Mouse (Mus musculus): Measurements from ENCODE around the gene Gm20388. TPM values are rescaled to one million over a fixed set of nuclear protein-coding genes. Genes with fewer than 3 reads are reported as not detected.
A peak's percentile ranks its signal among the peaks of the same experiment; 100 is the strongest.

Gene Gm20388
- total and polyA plus RNA-seq, 3 experiments, result 0.02 to 0.05 TPM; not detected in 1

- no peak for DNase-seq (ENCODE audit: low spot score)
- peaks cover 29% of the 10 kb centered on the region for H3K36me3 ChIP-seq (replicated peaks)
- TF ChIP-seq GATA2 (IDR thresholded peaks at IDR 0.05; ENCODE audit: borderline replicate concordance, low read depth, low read length) (no peak), TAL1 (conservative IDR thresholded peaks at IDR 0.05; ENCODE audit: low read depth, low read length) (no peak), GATA1 (IDR thresholded peaks at IDR 0.05; ENCODE audit: borderline replicate concordance, low read length) (no peak), POLR2AphosphoS5 (IDR thresholded peaks at IDR 0.05; ENCODE audit: insufficient replicate concordance, low read depth, low read length) (no peak), CTCF (IDR thresholded peaks at IDR 0.05; ENCODE audit: low read depth, low read length) (no peak)
Measured at GRCm38 (mm10) chr8:120589921-120590320, 679.3 kb downstream of the Gm20388 start.

GRCm38 (mm10) chr8:120591587-120592292 is 681.1 kb downstream of the Gm20388 start:
- peaks cover 2% of the 10 kb centered on the region; the same call in 1 of the 2 replicates for H3K9me3 ChIP-seq (replicated peaks)
- no peak for TF ChIP-seq TAL1 (conservative IDR thresholded peaks at IDR 0.05; ENCODE audit: low read depth, low read length)
- no peak for TF ChIP-seq POLR2AphosphoS5 (IDR thresholded peaks at IDR 0.05; ENCODE audit: insufficient replicate concordance, low read depth, low read length)
- TF ChIP-seq GATA2 (IDR thresholded peaks at IDR 0.05; ENCODE audit: borderline replicate concordance, low read depth, low read length), result no peak
- TF ChIP-seq GATA1 (IDR thresholded peaks at IDR 0.05; ENCODE audit: borderline replicate concordance, low read length), result no peak
- TF ChIP-seq CTCF (IDR thresholded peaks at IDR 0.05; ENCODE audit: low read depth, low read length), result no peak
- H3K36me3 ChIP-seq (replicated peaks), result peaks cover 10% of the 10 kb centered on the region
- H3K27me3 ChIP-seq (ENCODE audit: insufficient read depth, low read length), result peaks cover 20% of the 10 kb centered on the region
- peaks cover 25% of the 10 kb centered on the region for H3K4me1 ChIP-seq (ENCODE audit: insufficient read depth, low read depth, low read length)
- H3K4me3 ChIP-seq (ENCODE audit: low read depth, low read length), result no peak overlapping the region
- no peak for DNase-seq (ENCODE audit: low spot score)
- ATAC-seq (ENCODE audit: extremely low read depth, insufficient number of reproducible peaks, low FRiP score, poor library complexity, severe bottlenecking), result no peak

More at GRCm38 (mm10) chr8:120589921-120590320, 679.3 kb downstream of the Gm20388 start:
- no peak for ATAC-seq (ENCODE audit: extremely low read depth, insufficient number of reproducible peaks, low FRiP score, poor library complexity, severe bottlenecking)
- H3K4me3 ChIP-seq (ENCODE audit: low read depth, low read length), result peak overlapping the region; percentile 99
- H3K9me3 ChIP-seq (replicated peaks), result peaks cover 2% of the 10 kb centered on the region; the same call in 1 of the 2 replicates
- H3K4me1 ChIP-seq (ENCODE audit: insufficient read depth, low read depth, low read length), result peaks cover 27% of the 10 kb centered on the region
- peaks cover 16% of the 10 kb centered on the region for H3K27me3 ChIP-seq (ENCODE audit: insufficient read depth, low read length)

GRCm38 (mm10) chr8:120594571-120594970 is 683.9 kb downstream of the Gm20388 start:
- H3K27me3 ChIP-seq (ENCODE audit: insufficient read depth, low read length), result peaks cover 35% of the 10 kb centered on the region
- peaks cover 10% of the 10 kb centered on the region for H3K4me1 ChIP-seq (ENCODE audit: insufficient read depth, low read depth, low read length)
- H3K36me3 ChIP-seq (replicated peaks), result no peaks in the 10 kb centered on the region
- peaks cover 2% of the 10 kb centered on the region; the same call in 1 of the 2 replicates for H3K9me3 ChIP-seq (replicated peaks)
- DNase-seq (ENCODE audit: low spot score) (no peak), ATAC-seq (ENCODE audit: extremely low read depth, insufficient number of reproducible peaks, low FRiP score, poor library complexity, severe bottlenecking) (no peak)
- no peak overlapping the region for H3K4me3 ChIP-seq (ENCODE audit: low read depth, low read length)
- no peak for TF ChIP-seq POLR2AphosphoS5 (IDR thresholded peaks at IDR 0.05; ENCODE audit: insufficient replicate concordance, low read depth, low read length)
- no peak for TF ChIP-seq TAL1 (conservative IDR thresholded peaks at IDR 0.05; ENCODE audit: low read depth, low read length)
- TF ChIP-seq CTCF (IDR thresholded peaks at IDR 0.05; ENCODE audit: low read depth, low read length), result peak; percentile 58; the same call in 1 of the 2 replicates

GRCm38 (mm10) chr8:120595963-120596362 is 685.3 kb downstream of the Gm20388 start:
- peaks cover 2% of the 10 kb centered on the region; the same call in 1 of the 2 replicates for H3K9me3 ChIP-seq (replicated peaks)
- peaks cover 35% of the 10 kb centered on the region for H3K27me3 ChIP-seq (ENCODE audit: insufficient read depth, low read length)
- no peaks in the 10 kb centered on the region for H3K36me3 ChIP-seq (replicated peaks)
- ATAC-seq (ENCODE audit: extremely low read depth, insufficient number of reproducible peaks, low FRiP score, poor library complexity, severe bottlenecking) (no peak), DNase-seq (ENCODE audit: low spot score) (peak; percentile 66)
- H3K4me1 ChIP-seq (ENCODE audit: insufficient read depth, low read depth, low read length), result 0 out of 2 replicates have a peak, but pooled peaks cover 3% of the 10 kb centered on the region
- H3K4me3 ChIP-seq (ENCODE audit: low read depth, low read length), result no peak overlapping the region
- TF ChIP-seq GATA1 (IDR thresholded peaks at IDR 0.05; ENCODE audit: borderline replicate concordance, low read length) (no peak), TAL1 (conservative IDR thresholded peaks at IDR 0.05; ENCODE audit: low read depth, low read length) (no peak), CTCF (IDR thresholded peaks at IDR 0.05; ENCODE audit: low read depth, low read length) (peak; percentile 89)

GRCm38 (mm10) chr8:120598579-120598978 is 687.9 kb downstream of the Gm20388 start:
- 0 out of 2 replicates have a peak, but pooled peaks cover 3% of the 10 kb centered on the region for H3K4me1 ChIP-seq (ENCODE audit: insufficient read depth, low read depth, low read length)
- H3K4me3 ChIP-seq (ENCODE audit: low read depth, low read length), result no peak overlapping the region
- H3K9me3 ChIP-seq (replicated peaks), result peaks cover 7% of the 10 kb centered on the region
- peaks cover 25% of the 10 kb centered on the region for H3K27me3 ChIP-seq (ENCODE audit: insufficient read depth, low read length)
- no peaks in the 10 kb centered on the region for H3K36me3 ChIP-seq (replicated peaks)
- no peak for DNase-seq (ENCODE audit: low spot score)
- ATAC-seq (ENCODE audit: extremely low read depth, insufficient number of reproducible peaks, low FRiP score, poor library complexity, severe bottlenecking), result no peak
- TF ChIP-seq GATA2 (IDR thresholded peaks at IDR 0.05; ENCODE audit: borderline replicate concordance, low read depth, low read length) (no peak), CTCF (IDR thresholded peaks at IDR 0.05; ENCODE audit: low read depth, low read length) (no peak), POLR2AphosphoS5 (IDR thresholded peaks at IDR 0.05; ENCODE audit: insufficient replicate concordance, low read depth, low read length) (no peak), GATA1 (IDR thresholded peaks at IDR 0.05; ENCODE audit: borderline replicate concordance, low read length) (no peak), TAL1 (conservative IDR thresholded peaks at IDR 0.05; ENCODE audit: low read depth, low read length) (no peak)

- no peaks in the 10 kb centered on the region for H3K36me3 ChIP-seq (replicated peaks)
- DNase-seq (ENCODE audit: low spot score), result peak; percentile 35
- no peak for ATAC-seq (ENCODE audit: extremely low read depth, insufficient number of reproducible peaks, low FRiP score, poor library complexity, severe bottlenecking)
- peaks cover 25% of the 10 kb centered on the region for H3K27me3 ChIP-seq (ENCODE audit: insufficient read depth, low read length)
- H3K9me3 ChIP-seq (replicated peaks), result peaks cover 6% of the 10 kb centered on the region
- H3K4me1 ChIP-seq (ENCODE audit: insufficient read depth, low read depth, low read length), result 0 out of 2 replicates have a peak, but pooled peaks cover 3% of the 10 kb centered on the region
- no peak overlapping the region for H3K4me3 ChIP-seq (ENCODE audit: low read depth, low read length)
- no peak for TF ChIP-seq POLR2AphosphoS5 (IDR thresholded peaks at IDR 0.05; ENCODE audit: insufficient replicate concordance, low read depth, low read length)
- peak; percentile 83 for TF ChIP-seq CTCF (IDR thresholded peaks at IDR 0.05; ENCODE audit: low read depth, low read length)
Measured at GRCm38 (mm10) chr8:120599504-120599903, 688.9 kb downstream of the Gm20388 start.

Measured in G1E (cell line).